Mouse (Mus musculus) left cerebral cortex, postnatal 4 days (tissue): Measurements from ENCODE around the gene Gpd2. TPM values are rescaled to one million over a fixed set of nuclear protein-coding genes. Genes with fewer than 3 reads are reported as not detected.

Source experiments
- DNase-seq: peaks from one replicate; pipeline ENCODE4 v3.0.0-alpha.2; 2022
- intact Hi-C: fragments of 180-260 bp; cut with DNase I; formaldehyde crosslinking; loops from one replicate; pipeline ENCODE4 v1.15.1; 2025
- total RNA-seq, 2 experiments: library from RNA; stranded (reverse); gene quantifications; 2 replicates each; pipeline ENCODE4 v1.2.3; 2021

The Gpd2 gene
- total RNA-seq, 2 experiments from 2014 or later = 92.7 to 99.4 TPM

DNA sequence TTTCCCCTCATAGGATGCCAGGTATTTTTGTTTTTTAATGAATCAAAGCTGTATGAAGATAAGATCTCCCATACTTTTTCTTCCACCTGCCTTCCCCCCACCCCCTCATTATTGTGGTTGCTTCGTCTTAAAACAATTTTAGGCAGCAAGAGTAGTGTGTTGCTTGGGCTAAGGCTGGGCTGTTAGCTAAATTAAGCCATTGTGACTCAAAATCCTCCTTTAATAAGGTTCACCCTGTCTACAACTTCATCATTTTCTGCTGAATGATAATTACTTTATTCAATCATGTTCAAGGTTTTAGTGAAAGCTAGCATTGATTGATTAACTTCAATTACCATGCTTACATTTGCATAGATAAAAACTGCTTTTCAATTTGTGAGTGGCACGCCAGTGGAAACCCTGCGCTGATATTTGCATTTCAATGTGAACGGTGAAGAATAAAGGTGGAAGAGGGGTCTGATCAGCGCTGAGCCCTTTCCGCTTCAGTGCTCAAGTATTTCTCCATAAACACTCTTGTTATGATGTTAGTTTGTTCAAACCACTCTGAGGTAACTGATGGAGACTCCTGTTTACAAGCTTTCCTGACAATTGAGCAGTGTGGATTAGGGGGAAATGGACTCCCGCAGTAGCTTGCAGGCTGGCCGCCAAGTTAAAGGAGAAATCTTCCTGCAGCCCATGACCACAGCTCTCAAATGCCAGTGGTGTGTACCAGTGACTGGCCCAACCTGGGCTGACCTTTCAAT is 140.9 kb downstream of the Gpd2 start:
- DNase-seq = no peak
- intact Hi-C loops = no loop called here

DNA sequence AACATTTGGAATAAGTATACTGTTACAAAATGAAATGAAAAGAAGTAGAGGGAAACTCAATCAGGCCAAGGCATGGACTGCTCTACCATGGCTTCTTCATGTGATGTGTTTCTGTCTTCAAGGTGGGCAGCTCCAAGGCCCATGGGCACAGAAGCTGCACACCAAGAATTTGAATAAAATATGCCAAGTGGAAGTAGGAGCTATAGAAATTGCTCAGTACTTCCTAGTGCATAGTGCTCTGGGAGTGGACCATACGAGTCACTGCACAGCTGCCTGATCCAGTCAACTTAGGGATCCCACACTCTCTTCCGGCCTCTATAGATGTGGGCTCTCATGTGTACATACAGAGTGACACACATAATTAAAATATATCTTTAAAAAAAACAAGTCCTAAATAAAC is 147.2 kb downstream of the Gpd2 start:
- intact Hi-C loops = loop anchor here (10.0 kb wide), 1 partner anchor 310 kb away; no protein-coding TSS in a partner anchor
- DNase-seq = no peak

DNA sequence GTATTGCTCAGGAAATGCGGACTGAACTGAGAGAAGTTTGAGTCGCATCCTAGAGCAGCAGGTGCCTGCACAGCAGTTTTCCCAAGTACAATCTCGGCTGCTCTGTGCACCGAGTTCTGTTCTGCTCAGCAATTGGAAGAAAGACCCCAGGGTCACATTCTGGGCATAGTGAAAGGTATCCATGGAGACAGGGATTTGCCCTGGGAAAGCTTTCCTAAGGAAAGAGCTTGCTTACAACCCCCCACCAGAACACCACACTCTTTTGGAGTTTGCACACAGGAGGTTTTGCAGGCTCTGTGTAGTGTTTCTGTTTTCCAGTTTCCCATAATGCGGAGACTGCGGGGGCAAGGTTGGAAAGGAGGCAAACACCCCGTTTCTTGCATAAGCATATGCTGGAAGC is 150.4 kb downstream of the Gpd2 start:
- intact Hi-C loops = loop anchor here (10.0 kb wide), 1 partner anchor 307 kb away; no protein-coding TSS in a partner anchor

DNA sequence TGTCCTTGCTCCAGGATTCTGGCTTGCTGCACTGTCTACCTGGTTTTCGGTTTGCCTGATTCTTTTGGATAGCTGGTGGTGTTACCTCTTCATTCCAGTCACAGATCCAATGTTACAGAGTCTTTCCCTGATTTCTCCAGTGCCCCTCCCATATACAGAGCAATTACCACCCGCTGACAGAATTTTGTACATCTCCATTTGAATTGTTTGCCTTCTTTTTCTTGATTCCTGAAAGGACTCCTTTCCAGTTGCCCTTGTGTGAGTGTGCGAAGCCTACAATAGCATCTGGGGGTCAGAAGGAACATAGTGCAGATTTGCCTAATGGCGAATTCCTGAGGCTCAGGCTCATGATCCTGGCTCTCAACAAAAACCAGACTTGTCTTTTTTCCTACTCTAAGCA is 157.6 kb downstream of the Gpd2 start:
- intact Hi-C loops = no loop called here
- no peak for DNase-seq

More for the DNA sequence above, 150.4 kb downstream of the Gpd2 start:
- DNase-seq = no peak

DNA sequence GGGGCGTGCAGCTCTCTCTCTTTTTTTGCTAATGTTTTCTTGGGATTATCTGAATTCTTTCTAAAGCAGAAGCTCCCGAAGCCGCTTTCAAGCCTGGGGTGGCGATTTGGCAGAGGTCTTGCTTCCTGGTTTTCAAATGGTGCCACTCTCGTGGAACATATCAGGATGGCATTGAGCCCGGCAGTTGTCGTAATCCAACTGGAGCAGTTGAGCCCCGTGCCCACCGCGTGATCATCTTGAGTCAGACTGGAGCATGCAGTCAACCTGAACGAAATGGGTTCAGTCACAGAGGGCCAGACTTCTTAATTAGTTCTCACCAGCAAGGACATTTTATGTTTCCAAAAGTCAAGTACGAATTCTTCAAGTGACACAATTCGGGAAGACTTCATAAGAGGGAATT is 158.6 kb downstream of the Gpd2 start:
- intact Hi-C loops = no loop called here
- peak; percentile 31 for DNase-seq

DNA sequence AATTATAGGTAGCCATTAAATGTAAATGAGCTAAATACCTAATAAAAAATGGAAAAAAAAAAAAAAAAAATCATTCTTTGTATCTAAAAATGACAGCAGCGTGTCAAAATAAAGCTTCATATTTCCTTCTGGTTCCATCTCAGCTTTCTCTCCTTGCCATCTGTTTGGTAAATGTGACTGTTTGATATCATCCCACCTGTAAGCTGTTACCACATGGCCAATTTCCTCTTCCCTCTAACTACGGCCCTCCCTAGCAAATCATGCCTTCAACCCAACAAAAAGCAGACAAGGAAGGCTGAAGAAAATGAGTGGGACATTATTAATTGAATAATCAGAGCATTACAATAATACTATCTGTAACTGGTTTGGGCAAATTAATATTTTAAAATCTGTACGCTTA is 160.3 kb downstream of the Gpd2 start:
- no peak for DNase-seq
- intact Hi-C loops = no loop called here

DNA sequence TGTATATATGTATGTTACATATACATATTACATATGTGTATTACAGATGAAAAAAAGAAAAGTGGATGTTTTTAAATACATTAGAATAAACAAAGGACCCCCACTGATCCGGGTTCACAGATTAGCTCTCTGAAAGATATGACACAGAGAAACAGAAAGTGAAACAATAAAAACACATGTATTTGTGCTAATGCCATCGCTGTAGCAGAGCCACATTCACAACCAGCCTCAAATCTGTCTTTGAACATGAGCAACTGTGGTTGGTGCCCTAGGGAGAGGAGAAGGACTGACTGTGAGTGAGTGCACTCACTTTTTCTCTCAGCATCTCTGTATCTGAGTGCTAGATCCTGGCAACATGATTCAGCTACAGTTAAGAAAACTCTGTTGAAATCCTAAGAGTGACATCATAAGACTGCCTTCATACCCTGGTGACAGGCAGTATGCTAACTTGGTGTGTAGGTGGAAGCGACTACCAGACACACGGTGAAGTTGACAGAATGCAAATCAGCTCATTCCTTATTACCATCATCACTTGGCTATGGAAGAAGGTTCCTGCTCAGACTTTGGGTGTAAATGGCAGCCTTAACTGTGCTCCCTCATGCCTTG is 170.1 kb downstream of the Gpd2 start:
- DNase-seq = no peak
- intact Hi-C loops = no loop called here

DNA sequence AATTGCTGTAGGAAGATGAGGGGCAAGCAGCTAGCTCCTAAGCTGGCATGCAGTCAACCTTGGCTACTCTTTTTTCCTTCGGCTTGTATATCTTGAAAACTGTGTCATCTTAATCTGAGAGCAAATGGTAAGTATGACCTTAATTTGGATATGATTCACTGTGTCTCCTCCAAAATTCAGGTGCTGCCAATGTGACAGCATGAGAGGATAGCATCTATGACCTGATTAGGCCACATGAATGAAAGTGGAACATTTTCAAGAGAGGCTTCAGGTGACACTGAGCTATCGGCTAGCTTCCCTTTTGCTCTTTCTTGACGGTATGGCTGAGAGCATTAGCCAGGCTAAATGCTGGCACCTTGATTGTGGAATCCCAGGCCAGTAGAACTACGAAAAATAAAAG is 171.0 kb downstream of the Gpd2 start:
- DNase-seq = no peak
- intact Hi-C loops = no loop called here

DNA sequence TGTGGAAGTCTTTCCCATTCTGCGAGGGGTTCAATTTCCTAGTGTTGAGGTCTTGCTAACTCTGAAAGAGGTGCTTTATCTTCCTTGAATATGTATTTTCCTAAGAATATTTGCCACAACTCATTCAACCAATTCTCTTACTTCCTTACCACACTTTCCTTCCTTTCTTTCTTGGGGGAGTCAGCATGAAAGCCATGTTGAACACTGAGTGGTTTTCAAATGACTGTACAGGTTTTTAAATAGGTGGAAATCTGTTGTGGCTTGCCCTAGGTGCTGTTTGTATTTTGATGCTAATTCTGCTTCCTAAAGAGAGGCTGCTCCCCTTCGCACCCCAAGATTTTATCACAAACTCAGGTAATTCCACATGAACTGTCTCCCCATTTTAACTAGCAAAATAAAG is 174.1 kb downstream of the Gpd2 start:
- intact Hi-C loops = no loop called here

DNA sequence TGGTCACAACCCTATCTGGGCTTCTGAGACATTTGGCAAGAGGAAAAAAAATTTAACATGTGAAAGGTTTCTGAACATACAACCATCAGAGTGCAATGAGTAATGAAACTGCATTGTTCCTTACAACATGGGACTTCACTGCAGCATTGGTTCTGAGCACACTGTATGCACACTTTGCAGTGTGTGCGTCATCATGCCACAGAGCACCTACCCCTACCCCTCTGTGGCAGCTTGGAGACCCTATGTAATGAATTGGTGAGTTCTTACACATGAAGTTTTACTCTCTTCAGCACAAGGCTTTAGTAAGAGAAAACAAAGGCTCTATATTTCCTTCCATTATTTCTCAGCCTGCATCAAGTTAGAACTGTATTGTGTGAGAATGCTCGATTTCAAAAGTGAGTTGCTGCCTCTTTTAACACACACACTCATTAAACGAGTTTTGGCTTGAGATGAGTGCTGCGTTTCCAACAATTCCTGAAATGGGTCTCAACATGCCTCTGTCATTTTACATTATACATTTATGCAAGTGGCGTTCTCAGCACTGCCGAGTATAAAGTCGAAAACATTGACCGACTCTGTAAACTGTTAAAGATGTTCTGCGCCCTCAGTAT is 177.2 kb downstream of the Gpd2 start:
- intact Hi-C loops = no loop called here
- no peak for DNase-seq

More for the DNA sequence above, 174.1 kb downstream of the Gpd2 start:
- no peak for DNase-seq

DNA sequence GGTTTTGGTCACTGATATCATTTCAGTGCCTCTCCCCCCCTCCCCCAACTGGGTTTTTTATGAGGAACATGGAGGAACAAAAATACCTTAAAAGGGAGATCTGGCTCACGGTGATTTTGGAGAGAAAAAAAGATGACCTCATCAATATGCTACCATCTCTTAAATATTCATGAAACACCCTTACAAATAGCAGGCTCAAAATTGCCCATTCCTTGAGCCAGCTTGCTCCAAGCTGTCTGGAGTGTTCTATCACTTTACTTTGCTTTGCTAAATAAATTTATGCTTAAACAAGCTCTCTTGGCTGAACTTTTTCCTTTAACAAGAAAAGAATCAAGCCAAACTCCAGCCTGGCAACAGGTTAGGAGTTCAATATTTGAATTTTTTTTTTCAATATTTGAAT is 179.3 kb downstream of the Gpd2 start:
- intact Hi-C loops = no loop called here
- DNase-seq = no peak

Other genes starting within 250 kb of the Gpd2 start
- 10 to 100 TPM; 78.0 to 87.9 TPM for gene Nr4a2, start 113.6 kb upstream of the Gpd2 start, total RNA-seq